Mouse (Mus musculus): Measurements from ENCODE around the gene Zgrf1. TPM values are rescaled to one million over a fixed set of nuclear protein-coding genes. Genes with fewer than 3 reads are reported as not detected.

Gene Zgrf1
- polyA plus RNA-seq, 1 experiment from 2014 or later: 13.8 TPM

DNA sequence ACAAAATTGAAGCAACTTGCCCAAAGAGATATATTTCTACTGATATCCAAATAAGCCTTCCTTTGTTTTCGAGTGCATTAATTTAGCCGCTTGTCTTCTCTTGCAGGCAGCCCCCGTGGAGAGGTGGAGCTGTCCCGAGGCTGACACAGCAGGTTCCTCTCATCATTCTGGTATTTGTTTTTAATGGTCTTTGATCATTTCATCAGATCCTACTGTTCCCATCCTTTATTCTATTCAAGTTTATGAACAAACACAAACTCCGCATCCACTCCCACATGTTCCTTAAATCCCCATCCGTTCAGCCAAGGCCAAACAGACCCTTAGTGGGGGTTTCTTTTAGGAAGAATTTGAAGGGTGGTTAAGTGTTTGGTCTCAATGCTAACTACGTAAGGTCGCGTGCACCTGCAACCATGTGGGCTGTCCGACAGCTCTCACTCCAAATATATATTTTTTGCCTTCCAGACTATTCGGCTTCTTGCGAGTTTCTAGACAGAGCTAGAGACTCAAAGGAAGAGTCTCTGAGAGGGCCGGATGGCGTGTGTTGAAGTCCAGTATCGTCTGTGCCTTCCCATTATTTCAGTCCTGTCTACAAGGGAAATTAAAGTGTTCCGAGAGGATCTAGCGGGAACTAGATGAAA, 77.6 kb downstream of the Zgrf1 start:
- no peak for ATAC-seq (ENCODE audit: insufficient number of reproducible peaks, insufficient read depth, low FRiP score, low TSS enrichment)
- Histone ChIP-seq H3K9ac (no peak overlapping the region), H3K4me1 (peaks cover 23% of the 10 kb centered on the region), H3K27me3 (peaks cover 85% of the 10 kb centered on the region), H3K9me3 (no peaks in the 10 kb centered on the region), H3K4me2 (replicated peaks) (no peak overlapping the region), H3K4me3 (no peak overlapping the region), H3K27ac (no peak overlapping the region), H3K36me3 (no peaks in the 10 kb centered on the region)
- 3% methylated on average over 17 of the region's 17 CpGs for WGBS

DNA sequence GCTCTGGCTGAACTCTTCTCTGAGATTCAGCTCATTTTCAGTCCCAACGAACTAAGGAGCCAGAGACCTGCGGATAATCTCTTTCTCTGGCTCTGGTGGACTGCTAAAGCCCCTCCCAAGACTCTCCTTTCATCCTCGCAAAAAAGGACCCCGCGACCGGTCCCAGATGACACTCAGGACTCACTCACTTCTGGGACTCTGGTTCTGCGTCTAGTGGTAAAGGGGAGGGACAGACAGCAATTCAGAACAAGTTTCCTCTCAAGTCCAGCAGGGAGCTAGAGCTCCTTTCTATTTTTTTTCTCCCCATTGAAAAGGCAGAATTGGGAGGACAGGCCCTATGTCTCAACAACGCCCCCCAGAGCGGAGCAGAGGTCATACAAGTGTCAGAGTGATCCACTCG, 78.3 kb downstream of the Zgrf1 start:
- Histone ChIP-seq H3K4me2 (replicated peaks) (no peak overlapping the region), H3K4me1 (peaks cover 23% of the 10 kb centered on the region), H3K27ac (no peak overlapping the region), H3K4me3 (no peak overlapping the region), H3K27me3 (peaks cover 85% of the 10 kb centered on the region), H3K36me3 (no peaks in the 10 kb centered on the region), H3K9ac (no peak overlapping the region), H3K9me3 (no peaks in the 10 kb centered on the region)
- no peak for ATAC-seq (ENCODE audit: insufficient number of reproducible peaks, insufficient read depth, low FRiP score, low TSS enrichment)
- 2% methylated on average over 10 of the region's 10 CpGs for WGBS

DNA sequence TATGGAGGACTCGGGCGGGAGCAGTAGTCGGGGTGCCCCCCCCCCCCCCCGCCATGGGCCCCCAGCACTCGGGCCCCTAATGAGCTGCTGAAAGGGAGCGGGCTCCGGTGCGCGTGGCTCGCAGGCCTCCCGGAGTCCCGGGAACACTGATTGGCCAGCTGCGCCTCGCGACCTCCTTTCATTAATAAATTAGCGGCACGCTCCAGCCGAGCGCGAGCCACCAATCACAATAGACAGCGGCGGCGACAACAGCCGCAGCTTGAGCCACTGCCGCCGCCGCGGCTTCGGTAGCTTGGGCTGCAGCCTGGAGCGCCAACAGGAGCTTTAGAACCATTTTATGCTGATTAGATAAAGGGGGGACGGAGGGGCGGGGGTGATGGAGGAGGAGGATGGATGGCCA, 79.2 kb downstream of the Zgrf1 start:
- peaks cover 23% of the 10 kb centered on the region for H3K4me1 ChIP-seq
- H3K4me2 ChIP-seq (replicated peaks): peak overlapping the region; percentile 69
- no peaks in the 10 kb centered on the region for H3K36me3 ChIP-seq
- under 1% methylated on average over 30 of the region's 32 CpGs for WGBS
- peak overlapping the region; percentile 41 for H3K4me3 ChIP-seq
- H3K9ac ChIP-seq: no peak overlapping the region
- H3K9me3 ChIP-seq: no peaks in the 10 kb centered on the region
- no peak overlapping the region for H3K27ac ChIP-seq
- ATAC-seq (ENCODE audit: insufficient number of reproducible peaks, insufficient read depth, low FRiP score, low TSS enrichment): 0 out of 2 replicates have a peak, but pooled peaks have one; percentile 37
- peaks cover 87% of the 10 kb centered on the region for H3K27me3 ChIP-seq

DNA sequence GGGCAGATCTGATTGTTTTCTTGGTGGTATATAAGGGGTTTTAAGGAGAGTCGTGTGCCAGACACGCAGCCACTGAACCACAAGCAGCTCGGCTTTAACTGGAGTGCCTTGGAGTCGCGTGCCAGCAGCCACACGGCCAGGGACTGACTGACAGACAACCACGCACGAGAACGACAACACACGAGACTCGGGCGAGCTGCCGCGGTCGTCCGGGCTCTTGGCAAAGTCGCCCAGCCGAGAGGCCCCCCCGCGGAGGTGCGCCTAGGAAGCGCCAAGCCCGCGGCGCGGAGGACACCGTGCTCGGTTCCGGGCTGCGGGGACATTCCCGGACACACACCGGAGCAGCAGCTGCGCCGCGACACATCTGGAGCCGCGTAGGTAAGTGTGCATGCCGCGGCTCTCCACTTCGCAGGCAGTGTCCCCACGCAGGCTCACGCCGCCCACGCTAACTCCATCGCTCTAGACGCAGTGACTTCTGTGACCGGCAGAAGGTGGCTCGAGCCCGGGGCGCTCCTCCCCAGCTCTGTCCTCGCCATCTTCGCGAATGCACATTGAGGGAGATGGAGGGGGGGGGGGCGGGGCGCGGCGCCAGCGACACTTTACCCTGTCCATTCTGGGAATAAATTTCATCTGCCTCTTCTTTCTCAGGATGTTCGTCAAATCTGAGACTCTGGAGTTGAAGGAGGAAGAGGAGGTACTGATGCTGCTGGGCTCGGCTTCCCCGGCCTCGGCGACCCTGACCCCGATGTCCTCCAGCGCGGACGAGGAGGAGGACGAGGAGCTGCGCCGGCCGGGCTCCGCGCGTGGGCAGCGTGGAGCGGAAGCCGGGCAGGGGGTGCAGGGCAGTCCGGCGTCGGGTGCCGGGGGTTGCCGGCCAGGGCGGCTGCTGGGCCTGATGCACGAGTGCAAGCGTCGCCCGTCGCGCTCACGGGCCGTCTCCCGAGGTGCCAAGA, 80.1 kb downstream of the Zgrf1 start, which contains the start of gene Neurog2:
Gene Neurog2 (plus strand): TSS at position 56 of the 953 bp plus-strand sequence.
- no peaks in the 10 kb centered on the region for H3K36me3 ChIP-seq
- H3K27ac ChIP-seq: no peak within 1 kb of the TSS
- H3K9ac ChIP-seq: peak within 1 kb of the TSS; percentile 21; the same call in 1 of the 2 replicates
- H3K4me3 ChIP-seq: peak within 1 kb of the TSS; percentile 41
- ATAC-seq (ENCODE audit: insufficient number of reproducible peaks, insufficient read depth, low FRiP score, low TSS enrichment): no peak
- peaks cover 23% of the 10 kb centered on the region for H3K4me1 ChIP-seq
- no peaks in the 10 kb centered on the region for H3K9me3 ChIP-seq
- WGBS: under 1% methylated on average over 92 of the region's 92 CpGs
- peak within 1 kb of the TSS; percentile 69 for H3K4me2 ChIP-seq (replicated peaks)
- peaks cover 87% of the 10 kb centered on the region for H3K27me3 ChIP-seq

DNA sequence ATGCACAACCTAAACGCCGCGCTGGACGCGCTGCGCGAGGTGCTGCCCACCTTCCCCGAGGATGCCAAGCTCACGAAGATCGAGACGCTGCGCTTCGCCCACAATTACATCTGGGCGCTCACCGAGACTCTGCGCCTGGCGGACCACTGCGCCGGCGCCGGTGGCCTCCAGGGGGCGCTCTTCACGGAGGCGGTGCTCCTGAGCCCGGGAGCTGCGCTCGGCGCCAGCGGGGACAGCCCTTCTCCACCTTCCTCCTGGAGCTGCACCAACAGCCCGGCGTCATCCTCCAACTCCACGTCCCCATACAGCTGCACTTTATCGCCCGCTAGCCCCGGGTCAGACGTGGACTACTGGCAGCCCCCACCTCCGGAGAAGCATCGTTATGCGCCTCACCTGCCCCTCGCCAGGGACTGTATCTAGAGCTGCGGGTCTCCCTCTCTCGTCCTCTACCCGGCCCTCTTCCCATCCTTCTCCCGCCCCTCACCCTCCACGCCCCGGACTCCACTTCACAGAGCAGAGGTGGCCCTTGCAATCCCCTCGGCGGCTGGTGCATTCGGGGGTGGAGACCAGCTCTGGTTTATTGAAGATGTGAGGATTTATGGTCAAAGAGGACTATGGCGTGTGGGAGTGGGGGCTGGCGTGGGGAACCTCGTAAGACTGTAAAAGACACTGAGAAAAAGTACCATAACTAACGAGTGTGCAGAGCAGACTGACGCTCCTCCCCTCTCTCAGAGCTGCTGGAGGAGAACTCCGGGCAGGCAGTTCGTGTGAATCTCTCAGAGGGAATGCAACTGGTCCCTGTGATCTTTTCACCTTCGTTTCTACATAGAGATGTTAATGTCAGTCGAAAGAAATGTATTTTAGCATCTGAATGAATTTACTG, 81.1 kb downstream of the Zgrf1 start:
- H3K9ac ChIP-seq: no peak overlapping the region
- H3K36me3 ChIP-seq: no peaks in the 10 kb centered on the region
- no peak overlapping the region for H3K27ac ChIP-seq
- no peaks in the 10 kb centered on the region for H3K9me3 ChIP-seq
- peak; percentile 84 for ATAC-seq (ENCODE audit: insufficient number of reproducible peaks, insufficient read depth, low FRiP score, low TSS enrichment)
- H3K27me3 ChIP-seq: peaks cover 91% of the 10 kb centered on the region
- WGBS: under 1% methylated on average over 58 of the region's 58 CpGs
- H3K4me1 ChIP-seq: peaks cover 23% of the 10 kb centered on the region
- peak overlapping the region; percentile 41 for H3K4me3 ChIP-seq
- H3K4me2 ChIP-seq (replicated peaks): peak overlapping the region; percentile 69

DNA sequence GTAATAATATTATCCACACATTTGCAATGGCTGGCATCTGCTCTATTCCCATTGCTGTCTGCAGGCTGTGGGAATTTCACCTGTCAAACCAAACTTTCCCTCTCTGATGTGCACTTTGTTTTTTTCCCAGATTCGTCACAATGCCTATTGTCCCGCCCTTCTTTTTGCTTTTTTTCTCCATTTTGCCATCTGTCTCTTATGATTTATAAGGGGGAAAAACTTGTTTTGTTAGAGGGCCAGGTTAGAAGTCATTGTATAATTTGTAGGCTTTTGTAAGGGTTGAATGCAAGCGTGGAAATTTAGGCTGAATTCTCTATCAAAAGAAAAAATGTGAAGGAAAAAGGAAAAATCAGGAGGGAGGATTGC, 81.7 kb downstream of the Zgrf1 start:
- no peak overlapping the region for H3K4me3 ChIP-seq
- H3K27me3 ChIP-seq: peaks cover 91% of the 10 kb centered on the region
- WGBS: 4% methylated on average over 3 of the region's 3 CpGs
- no peaks in the 10 kb centered on the region for H3K9me3 ChIP-seq
- H3K4me1 ChIP-seq: peaks cover 23% of the 10 kb centered on the region
- H3K27ac ChIP-seq: no peak overlapping the region
- no peaks in the 10 kb centered on the region for H3K36me3 ChIP-seq
- H3K4me2 ChIP-seq (replicated peaks): no peak overlapping the region
- no peak overlapping the region for H3K9ac ChIP-seq
- no peak for ATAC-seq (ENCODE audit: insufficient number of reproducible peaks, insufficient read depth, low FRiP score, low TSS enrichment)

DNA sequence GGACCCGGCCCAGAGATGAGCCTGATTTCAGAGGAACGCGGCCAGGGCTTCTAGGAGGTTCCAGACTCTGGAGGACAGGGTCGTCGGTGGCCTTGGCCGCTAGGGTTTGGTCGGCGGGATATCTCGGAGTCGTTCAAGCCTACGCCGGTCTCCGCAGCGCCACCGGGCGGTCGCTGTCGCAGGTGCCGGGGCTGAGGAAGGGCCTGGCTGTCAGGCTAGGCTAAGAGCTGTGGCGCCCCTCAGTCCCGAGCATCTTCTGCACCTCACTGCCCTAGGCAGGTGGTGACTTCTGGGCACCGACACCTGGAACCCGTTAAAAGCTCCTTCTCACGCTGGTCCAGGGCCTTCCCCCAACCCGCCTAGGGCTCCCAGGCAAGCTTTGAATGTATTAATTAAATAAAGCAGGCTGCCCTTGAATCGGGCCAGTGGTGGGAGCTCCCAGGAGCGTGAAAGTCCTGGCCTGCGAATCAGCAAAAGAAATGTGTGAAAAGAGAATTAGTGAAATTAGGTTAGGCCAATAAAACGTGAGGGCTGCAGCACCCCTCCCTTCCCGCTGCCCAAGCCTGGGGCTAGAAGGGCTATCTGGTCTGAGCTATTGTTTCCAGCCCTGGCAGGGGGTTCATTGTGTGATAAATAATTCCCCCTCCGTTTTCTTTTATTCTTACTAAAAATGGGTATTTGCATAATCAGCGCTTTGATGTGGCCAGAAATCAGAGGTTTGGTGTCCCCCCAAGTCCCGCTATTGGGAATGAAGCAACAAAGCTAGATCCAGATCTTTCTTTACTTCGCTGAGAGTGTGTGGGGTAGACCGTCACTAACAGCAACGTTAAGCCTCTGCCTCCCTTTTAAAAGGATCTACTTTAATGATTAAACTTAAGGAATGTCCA, 86.8 kb downstream of the Zgrf1 start:
- no peak overlapping the region for H3K9ac ChIP-seq
- WGBS: under 1% methylated on average over 36 of the region's 36 CpGs
- no peak overlapping the region for H3K4me3 ChIP-seq
- peak; percentile 25; the same call in 1 of the 2 replicates for ATAC-seq (ENCODE audit: insufficient number of reproducible peaks, insufficient read depth, low FRiP score, low TSS enrichment)
- H3K27ac ChIP-seq: no peak overlapping the region
- H3K4me2 ChIP-seq (replicated peaks): peak overlapping the region; percentile 19; the same call in 1 of the 2 replicates
- peaks cover 7% of the 10 kb centered on the region; the same call in 1 of the 2 replicates for H3K4me1 ChIP-seq
- no peaks in the 10 kb centered on the region for H3K9me3 ChIP-seq
- H3K27me3 ChIP-seq: peaks cover 89% of the 10 kb centered on the region
- H3K36me3 ChIP-seq: no peaks in the 10 kb centered on the region

DNA sequence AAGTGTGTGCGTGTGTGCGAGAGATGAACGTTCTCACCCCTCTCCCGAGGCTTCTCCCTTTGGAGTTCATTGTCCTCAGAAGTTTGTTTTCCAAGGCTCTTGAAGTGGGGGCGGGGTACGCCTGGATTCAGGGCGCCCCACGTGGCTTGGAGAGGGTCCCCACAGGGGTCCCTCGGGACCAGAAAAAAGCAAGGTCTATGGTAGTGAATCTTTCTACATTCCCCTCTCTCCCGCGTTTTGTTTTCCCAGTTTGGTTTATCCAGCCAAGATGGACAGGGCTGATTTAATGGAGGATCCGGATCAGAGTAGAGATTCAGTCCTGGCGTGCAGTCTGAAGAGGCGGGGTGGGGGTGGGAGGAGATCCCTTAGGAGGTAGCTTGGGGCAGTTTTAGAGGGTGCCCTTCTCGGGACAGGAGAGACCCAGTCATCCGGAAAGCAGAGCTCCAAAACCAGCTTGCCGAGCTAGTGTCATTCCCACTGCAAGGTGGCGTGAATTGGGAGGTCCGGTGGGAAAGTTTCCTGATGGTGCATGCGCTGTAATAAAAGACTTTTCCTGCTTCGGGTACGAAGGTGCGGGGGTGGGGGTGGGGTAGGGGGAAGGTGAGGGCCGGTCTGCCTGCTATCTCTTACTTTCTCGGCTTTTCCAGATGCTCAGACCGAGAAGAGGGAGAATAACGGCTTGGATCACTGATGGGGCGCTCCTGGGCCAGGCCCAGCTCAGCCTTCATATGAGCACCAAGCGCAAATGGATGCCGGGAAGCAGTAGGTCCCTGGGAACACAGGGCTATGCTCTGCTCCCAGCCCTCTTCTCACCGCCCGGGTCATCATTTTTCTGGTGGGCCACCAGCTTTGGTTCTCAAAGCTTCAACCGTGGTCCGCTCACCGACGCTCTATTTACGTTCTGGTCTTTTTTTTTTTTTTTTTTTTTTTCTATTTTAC, 87.7 kb downstream of the Zgrf1 start:
- H3K9me3 ChIP-seq: no peaks in the 10 kb centered on the region
- no peak overlapping the region for H3K4me3 ChIP-seq
- no peaks in the 10 kb centered on the region for H3K36me3 ChIP-seq
- no peak for ATAC-seq (ENCODE audit: insufficient number of reproducible peaks, insufficient read depth, low FRiP score, low TSS enrichment)
- H3K27ac ChIP-seq: no peak overlapping the region
- H3K9ac ChIP-seq: no peak overlapping the region
- WGBS: 2% methylated on average over 37 of the region's 37 CpGs
- H3K27me3 ChIP-seq: peaks cover 92% of the 10 kb centered on the region
- H3K4me1 ChIP-seq: peaks cover 7% of the 10 kb centered on the region; the same call in 1 of the 2 replicates
- peak overlapping the region; percentile 19; the same call in 1 of the 2 replicates for H3K4me2 ChIP-seq (replicated peaks)

DNA sequence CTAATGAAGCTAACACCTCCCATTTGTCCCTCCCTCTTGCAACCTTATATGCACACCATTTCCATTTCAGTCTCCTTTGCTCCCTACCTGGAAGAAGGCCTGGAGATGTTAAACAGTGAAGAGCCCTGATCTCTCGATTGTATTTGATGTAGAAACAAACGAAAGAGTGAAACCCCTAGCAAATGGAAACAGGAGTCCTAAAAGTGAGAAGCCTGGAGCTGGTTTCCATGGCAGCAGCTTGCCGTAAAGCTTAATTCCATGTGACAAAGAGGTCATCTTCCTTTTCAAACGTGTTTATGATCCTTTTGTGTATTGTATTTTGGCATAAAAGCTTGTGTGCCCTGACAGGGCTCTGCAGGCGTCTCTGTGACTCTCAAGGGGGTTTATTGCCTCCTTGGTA, 88.9 kb downstream of the Zgrf1 start:
- H3K36me3 ChIP-seq: no peaks in the 10 kb centered on the region
- ATAC-seq (ENCODE audit: insufficient number of reproducible peaks, insufficient read depth, low FRiP score, low TSS enrichment): no peak
- WGBS: 12% methylated on average over 5 of the region's 5 CpGs
- H3K27ac ChIP-seq: no peak overlapping the region
- H3K4me3 ChIP-seq: no peak overlapping the region
- H3K4me2 ChIP-seq (replicated peaks): no peak overlapping the region
- peaks cover 93% of the 10 kb centered on the region for H3K27me3 ChIP-seq
- H3K4me1 ChIP-seq: peaks cover 7% of the 10 kb centered on the region; the same call in 1 of the 2 replicates
- no peaks in the 10 kb centered on the region for H3K9me3 ChIP-seq
- H3K9ac ChIP-seq: no peak overlapping the region

Data from embryonic facial prominence, embryonic 12.5 days (tissue).